Mouse (Mus musculus) G1E (cell line): ENCODE measurements around the gene Hexim2.

Experiments used
- CTCF ChIP-seq: IDR thresholded peaks from 2 replicates; pipeline ENCODE4 v1.5.1; 2012; ENCODE audit warnings: low read depth, low read length, inconsistent platforms, mixed read lengths
- GATA1 ChIP-seq: IDR thresholded peaks from 2 replicates; pipeline ENCODE4 v1.6.1; 2012; ENCODE audit warnings: borderline replicate concordance, low read length, inconsistent platforms, mixed read lengths
- GATA2 ChIP-seq: IDR thresholded peaks from 2 replicates; pipeline ENCODE4 v1.6.1; 2012; ENCODE audit warnings: low read depth, low read length, inconsistent platforms, borderline replicate concordance
- POLR2AphosphoS5 ChIP-seq: IDR thresholded peaks from 2 replicates; pipeline ENCODE4 v1.6.1; 2012; ENCODE audit warnings: low read depth, low read length, inconsistent platforms; ENCODE audit not compliant: insufficient replicate concordance
- TAL1 ChIP-seq: conservative IDR thresholded peaks from 2 replicates; pipeline ENCODE4 v1.6.1; 2012; ENCODE audit warnings: low read depth, low read length, inconsistent platforms, mixed read lengths

DNA sequence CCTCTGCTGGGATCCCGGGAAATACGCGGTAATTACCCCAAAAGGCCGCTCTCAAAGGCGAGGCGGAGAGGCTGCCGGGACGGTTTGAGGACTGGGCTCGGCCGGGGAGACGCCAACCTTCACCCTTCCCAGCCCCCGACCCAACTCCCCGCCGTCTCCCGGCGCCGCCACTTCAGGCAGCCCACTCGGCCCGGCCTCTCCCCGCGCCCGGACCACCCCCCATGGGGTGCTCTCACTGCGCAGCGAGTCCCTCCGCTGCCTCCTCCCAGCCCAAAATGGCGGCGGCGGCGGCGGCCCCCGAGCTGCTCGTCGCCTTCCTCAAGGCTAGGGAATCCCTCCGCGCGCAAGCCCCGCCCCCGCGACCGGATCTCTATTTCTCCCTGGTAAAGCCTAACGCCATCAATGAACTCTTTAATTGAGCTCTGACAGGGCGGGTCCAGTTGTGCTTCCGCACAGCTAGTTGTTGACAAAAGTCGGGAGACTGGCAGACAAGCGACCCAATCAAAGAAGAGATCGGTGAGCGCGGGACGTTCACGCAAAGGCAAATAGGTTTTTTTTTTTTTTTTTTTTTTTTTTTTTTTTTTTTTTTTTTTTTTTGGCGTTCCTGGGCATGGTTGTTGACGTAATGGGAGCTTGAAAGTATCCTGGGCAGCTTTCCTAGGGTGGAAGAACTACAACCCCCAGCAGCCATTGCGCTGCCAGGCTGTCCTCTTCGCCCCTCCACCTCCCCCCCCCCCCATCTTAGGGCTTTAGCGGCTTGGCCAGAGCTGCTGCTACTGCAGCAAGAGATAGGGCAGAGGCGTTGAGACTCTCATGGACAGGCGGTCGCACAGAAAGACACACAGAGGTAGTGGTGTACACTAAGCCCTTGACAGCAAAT, 587 bp downstream of the Hexim2 start:
- no peak for TF ChIP-seq CTCF
- TF ChIP-seq GATA1 = no peak
- TF ChIP-seq POLR2AphosphoS5 = no peak
- TF ChIP-seq GATA2 = no peak
- TF ChIP-seq TAL1 = no peak
